Mouse (Mus musculus): ENCODE measurements around the gene Tmtc4.

Gene Tmtc4

GRCm38 (mm10) chr14:122983226-122984215 is at the start of gene Tmtc4:
Gene Tmtc4 (minus strand): TSS chr14:122984035.
- peak; percentile 96 for DNase-seq

- DNase-seq: no peak
Observed at GRCm38 (mm10) chr14:123032435-123032834, 48.6 kb upstream of the Tmtc4 start.

- peak in 1 of 2 experiments; percentile 33 for DNase-seq
Observed at GRCm38 (mm10) chr14:123027876-123028275, 44.0 kb upstream of the Tmtc4 start.

- no peak for DNase-seq
Observed at GRCm38 (mm10) chr14:123022981-123023380, 39.1 kb upstream of the Tmtc4 start.

- no peak for DNase-seq
Observed at GRCm38 (mm10) chr14:123016310-123016709, 32.5 kb upstream of the Tmtc4 start.

- no peak for DNase-seq
Observed at GRCm38 (mm10) chr14:123015687-123016086, 31.9 kb upstream of the Tmtc4 start.

- no peak for DNase-seq
Observed at GRCm38 (mm10) chr14:123009108-123010018, 25.5 kb upstream of the Tmtc4 start.

- DNase-seq: no peak
Observed at GRCm38 (mm10) chr14:123008672-123009071, 24.8 kb upstream of the Tmtc4 start.

GRCm38 (mm10) chr14:123003715-123004114 is 19.9 kb upstream of the Tmtc4 start:
- DNase-seq: no peak

- no peak for DNase-seq
Observed at GRCm38 (mm10) chr14:123001391-123001790, 17.6 kb upstream of the Tmtc4 start.

- DNase-seq: no peak
Observed at GRCm38 (mm10) chr14:122997465-122997864, 13.6 kb upstream of the Tmtc4 start.

GRCm38 (mm10) chr14:122993935-122994334 is 10.1 kb upstream of the Tmtc4 start:
- no peak for DNase-seq

- DNase-seq: no peak
Observed at GRCm38 (mm10) chr14:122992937-122993336, 9.1 kb upstream of the Tmtc4 start.

- no peak for DNase-seq
Observed at GRCm38 (mm10) chr14:122990521-122991052, 6.8 kb upstream of the Tmtc4 start.

- DNase-seq: no peak
Observed at GRCm38 (mm10) chr14:122986404-122986803, 2.6 kb upstream of the Tmtc4 start.

- DNase-seq: peak; percentile 90 to 95
Observed at GRCm38 (mm10) chr14:122982571-122983225, 1.1 kb downstream of the Tmtc4 start.

- no peak for DNase-seq
Observed at GRCm38 (mm10) chr14:122981831-122982485, 1.9 kb downstream of the Tmtc4 start.

GRCm38 (mm10) chr14:122978871-122979270 is 5.0 kb downstream of the Tmtc4 start:
- peak; percentile 26 to 36 for DNase-seq

GRCm38 (mm10) chr14:122977797-122978140 is 6.1 kb downstream of the Tmtc4 start:
- DNase-seq: no peak

- DNase-seq: no peak
Observed at GRCm38 (mm10) chr14:122977056-122977796, 6.6 kb downstream of the Tmtc4 start.

Measured in kidney, postnatal 36 days (tissue).